Mouse (Mus musculus): ENCODE measurements around the gene Zfp318.

Gene Zfp318

GRCm38 (mm10) chr17:46446264-46446663 is 62.7 kb downstream of the Zfp318 start:
- in situ Hi-C loops (cut with MboI, MseI), result loop anchor here in 1 of 2 experiments (5.0 kb wide), 1 partner anchor 71 kb away; no protein-coding TSS in a partner anchor

- in situ Hi-C loops (cut with MboI, MseI), result no loop called here
Observed at GRCm38 (mm10) chr17:46452683-46453082, 69.2 kb downstream of the Zfp318 start.

- in situ Hi-C loops (cut with MboI, MseI), result no loop called here
Observed at GRCm38 (mm10) chr17:46453302-46453948, 69.9 kb downstream of the Zfp318 start.

GRCm38 (mm10) chr17:46453970-46454411 is 70.5 kb downstream of the Zfp318 start:
- in situ Hi-C loops (cut with MboI, MseI), result no loop called here

GRCm38 (mm10) chr17:46454539-46454938 is 71.0 kb downstream of the Zfp318 start:
- in situ Hi-C loops (cut with MboI, MseI), result no loop called here

- in situ Hi-C loops (cut with MboI, MseI), result no loop called here
Observed at GRCm38 (mm10) chr17:46455110-46455691, 71.7 kb downstream of the Zfp318 start.

GRCm38 (mm10) chr17:46457791-46458190 is 74.3 kb downstream of the Zfp318 start:
- in situ Hi-C loops (cut with MboI, MseI), result no loop called here

- in situ Hi-C loops (cut with MboI, MseI), result no loop called here
Observed at GRCm38 (mm10) chr17:46458439-46458838, 74.9 kb downstream of the Zfp318 start.

- in situ Hi-C loops (cut with MboI, MseI), result no loop called here
Observed at GRCm38 (mm10) chr17:46460673-46461072, 77.1 kb downstream of the Zfp318 start.

GRCm38 (mm10) chr17:46461347-46461746 is 77.8 kb downstream of the Zfp318 start:
- in situ Hi-C loops (cut with MboI, MseI), result no loop called here

- in situ Hi-C loops (cut with MboI, MseI), result no loop called here
Observed at GRCm38 (mm10) chr17:46462226-46462625, 78.7 kb downstream of the Zfp318 start.

- in situ Hi-C loops (cut with MboI, MseI), result no loop called here
Observed at GRCm38 (mm10) chr17:46467830-46468229, 84.3 kb downstream of the Zfp318 start.

Measured in T-helper 17 cell (primary cell).